Comparison of ENCODE assay signal across 8 mouse cellular contexts in genomic region chr2:156584154-156584796, GRCm38 (mm10). TPM values are rescaled to one million over a fixed set of nuclear protein-coding genes. Genes with fewer than 3 reads are reported as not detected.
DNase-seq lines count a peak whose midpoint lies in the region; ATAC-seq and TF ChIP-seq lines count a peak whose summit lies in the region.

No protein-coding gene starts in this region.

- no peaks in the 10 kb centered on the region for H3K27me3 ChIP-seq in liver, embryonic 14.5 days (ENCODE audit: control insufficient read depth, insufficient read depth, low read length)
- H3K27me3 ChIP-seq in liver, embryonic 12.5 days (replicated peaks): peaks cover 21% of the 10 kb centered on the region; the same call in 1 of the 2 replicates
- H3K27me3 ChIP-seq in MEL (ENCODE audit: control insufficient read depth in 1 of 2, insufficient read depth in 2 of 2, low read length in 2 of 2): peaks cover 0 to 8% of the 10 kb centered on the region in 2 experiments; a peak in 2 of 4 replicates
- no peaks in the 10 kb centered on the region for H3K27me3 ChIP-seq in hindbrain, embryonic 16.5 days (replicated peaks; ENCODE audit: control insufficient read depth, insufficient read depth, low read length)
- 0 out of 2 replicates have a peak, but pooled peaks cover 3% of the 10 kb centered on the region for H3K27me3 ChIP-seq in small intestine, adult 2 months (ENCODE audit: control insufficient read depth, insufficient read depth, low read length)

- 43% methylated on average over 11 of the region's 11 CpGs for WGBS in liver, embryonic 14.5 days (ENCODE audit: insufficient replicate concordance)
- 42% methylated on average over 11 of the region's 11 CpGs for WGBS in liver, embryonic 12.5 days (ENCODE audit: insufficient replicate concordance)
- 59% methylated on average over 11 of the region's 11 CpGs for WGBS in hindbrain, embryonic 16.5 days
- WGBS in small intestine, adult 2 months: 54% methylated on average over 11 of the region's 11 CpGs

- H3K9me3 ChIP-seq in liver, embryonic 14.5 days (ENCODE audit: control insufficient read depth, low read length): no peaks in the 10 kb centered on the region
- no peaks in the 10 kb centered on the region for H3K9me3 ChIP-seq in liver, embryonic 12.5 days (replicated peaks)
- no peaks in the 10 kb centered on the region for H3K9me3 ChIP-seq in MEL (replicated peaks; ENCODE audit: insufficient read depth, low read length)
- H3K9me3 ChIP-seq in hindbrain, embryonic 16.5 days (ENCODE audit: control insufficient read depth, low read length): no peaks in the 10 kb centered on the region

- peak; percentile 52 for TF ChIP-seq CTCF in liver, embryonic 14.5 days (IDR thresholded peaks at IDR 0.05; ENCODE audit: low read depth)
- peak; percentile 9 to 63 (median 56); a peak in 4 of 6 replicates for TF ChIP-seq CTCF in MEL (IDR thresholded peaks at IDR 0.05 in 2 of 3, conservative IDR thresholded peaks at IDR 0.05 in 1 of 3; ENCODE audit: control insufficient read depth in 1 of 3, insufficient read depth in 1 of 3, low read depth in 2 of 3, low read length in 3 of 3, poor library complexity in 1 of 3, severe bottlenecking in 1 of 3)
- TF ChIP-seq CTCF in small intestine, adult 2 months (IDR thresholded peaks at IDR 0.05; ENCODE audit: extremely low read depth, insufficient read length, insufficient replicate concordance, low read depth, low read length): peak; percentile 43; the same call in 1 of the 2 replicates

- no peaks in the 10 kb centered on the region for H3K4me1 ChIP-seq in liver, embryonic 14.5 days (replicated peaks; ENCODE audit: control insufficient read depth in 2 of 2, insufficient read depth in 2 of 2, low read length in 1 of 2)
- no peaks in the 10 kb centered on the region for H3K4me1 ChIP-seq in liver, embryonic 12.5 days
- no peaks in the 10 kb centered on the region for H3K4me1 ChIP-seq in MEL (ENCODE audit: control insufficient read depth in 1 of 2, insufficient read depth in 2 of 2, low read length in 2 of 2)
- H3K4me1 ChIP-seq in hindbrain, embryonic 16.5 days (ENCODE audit: control insufficient read depth, insufficient read depth, low read depth, low read length): peaks cover 12% of the 10 kb centered on the region
- no peaks in the 10 kb centered on the region for H3K4me1 ChIP-seq in small intestine, adult 2 months (ENCODE audit: control insufficient read depth, insufficient read depth, insufficient read length, low read length)

- no peak overlapping the region for H3K9ac ChIP-seq in liver, embryonic 14.5 days (replicated peaks)
- no peak overlapping the region for H3K9ac ChIP-seq in liver, embryonic 12.5 days
- no peak overlapping the region for H3K9ac ChIP-seq in MEL (ENCODE audit: control insufficient read depth, low read depth, low read length, poor library complexity, severe bottlenecking)
- no peak overlapping the region for H3K9ac ChIP-seq in hindbrain, embryonic 16.5 days (ENCODE audit: low read depth, low read length)

- H3K4me2 ChIP-seq in liver, embryonic 14.5 days (ENCODE audit: low read depth): no peak overlapping the region
- H3K4me2 ChIP-seq in liver, embryonic 12.5 days: no peak overlapping the region
- H3K4me2 ChIP-seq in hindbrain, embryonic 16.5 days (ENCODE audit: low read length): peak overlapping the region; percentile 47

- TF ChIP-seq EP300 in liver, embryonic 14.5 days (IDR thresholded peaks at IDR 0.05; ENCODE audit: low read depth): no peak
- TF ChIP-seq EP300 in MEL (IDR thresholded peaks at IDR 0.05; ENCODE audit: low read depth in 1 of 2, low read length in 2 of 2): no peak

- ATAC-seq in liver, embryonic 14.5 days (ENCODE audit: insufficient read depth): no peak
- ATAC-seq in liver, embryonic 12.5 days: no peak
- peak; percentile 35; the same call in 1 of the 2 replicates for ATAC-seq in hindbrain, embryonic 16.5 days
- ATAC-seq in megakaryocyte progenitor cell, adult 5-6 weeks (replicated peaks; ENCODE audit: poor library complexity): no peak

- TF ChIP-seq POLR2A in MEL (IDR thresholded peaks at IDR 0.05; ENCODE audit: control insufficient read depth in 1 of 2, insufficient read depth in 1 of 2, low read depth in 1 of 2, low read length in 2 of 2, poor library complexity in 1 of 2): no peak
- no peak for TF ChIP-seq POLR2A in small intestine, adult 2 months (IDR thresholded peaks at IDR 0.05; ENCODE audit: low read depth, low read length)

- no peak for DNase-seq in liver, embryonic 14.5 days (ENCODE audit: low read depth in 3 of 3, low spot score in 3 of 3)
- peak; percentile 18 for DNase-seq in MEL (ENCODE audit: low read depth, low spot score)
- DNase-seq in cerebellum, adult 9-11 months: peak; percentile 37
- no peak for DNase-seq in frontal cortex, postnatal 10 days (ENCODE audit: low spot score in 2 of 2)

- no peaks in the 10 kb centered on the region for H3K36me3 ChIP-seq in liver, embryonic 14.5 days (replicated peaks; ENCODE audit: control insufficient read depth, insufficient read depth, low read depth)
- H3K36me3 ChIP-seq in liver, embryonic 12.5 days: no peaks in the 10 kb centered on the region
- no peaks in the 10 kb centered on the region for H3K36me3 ChIP-seq in MEL (ENCODE audit: control insufficient read depth in 1 of 2, insufficient read depth in 2 of 2, low read length in 2 of 2)
- no peaks in the 10 kb centered on the region for H3K36me3 ChIP-seq in hindbrain, embryonic 16.5 days (ENCODE audit: control insufficient read depth, insufficient read depth, low read length)
- no peaks in the 10 kb centered on the region for H3K36me3 ChIP-seq in small intestine, adult 2 months (ENCODE audit: control insufficient read depth, insufficient read depth, low read length)

- peak; percentile 35 for TF ChIP-seq RAD21 in MEL (IDR thresholded peaks at IDR 0.05; ENCODE audit: low read depth, low read length)

- no peak overlapping the region for H3K27ac ChIP-seq in liver, embryonic 14.5 days
- no peak overlapping the region for H3K27ac ChIP-seq in liver, embryonic 12.5 days
- no peak overlapping the region for H3K27ac ChIP-seq in MEL (ENCODE audit: control insufficient read depth, low read depth, low read length)
- H3K27ac ChIP-seq in hindbrain, embryonic 16.5 days (ENCODE audit: low read depth, low read length): no peak overlapping the region
- no peak overlapping the region for H3K27ac ChIP-seq in small intestine, adult 2 months (ENCODE audit: insufficient read depth, low read depth, low read length)

- no peaks in the 10 kb centered on the region for H3K79me2 ChIP-seq in MEL (ENCODE audit: control insufficient read depth, insufficient read depth, low read length, poor library complexity)

- H3K4me3 ChIP-seq in liver, embryonic 14.5 days (ENCODE audit: insufficient read depth in 1 of 2, low read depth in 2 of 2, low read length in 2 of 2): no peak overlapping the region
- no peak overlapping the region for H3K4me3 ChIP-seq in liver, embryonic 12.5 days
- H3K4me3 ChIP-seq in MEL (ENCODE audit: control insufficient read depth in 1 of 2, insufficient read depth in 1 of 2, low read depth in 2 of 2, low read length in 2 of 2): no peak overlapping the region
- H3K4me3 ChIP-seq in hindbrain, embryonic 16.5 days (ENCODE audit: low read length): no peak overlapping the region
- H3K4me3 ChIP-seq in small intestine, adult 2 months (ENCODE audit: low read depth, low read length): no peak overlapping the region

TF ChIP-seq in MEL, 35 proteins besides CTCF, POLR2A, EP300 and RAD21:
- TF ChIP-seq CHD2 (IDR thresholded peaks at IDR 0.05; ENCODE audit: low read length): no peak
- TF ChIP-seq SMC3 (IDR thresholded peaks at IDR 0.05; ENCODE audit: low read depth, low read length): peak; percentile 74
- TF ChIP-seq ZC3H11A (IDR thresholded peaks at IDR 0.05; ENCODE audit: low read depth, low read length): peak; percentile 29; the same call in 1 of the 2 replicates
TF ChIP-seq in MEL: peak in this region for 2.

RNA-seq across cellular contexts. Expression of gene Dlgap4, which starts 29.2 kb away (rescaled TPM):
- 6.4 and 6.6 TPM in 2 replicates for polyA plus RNA-seq in liver, embryonic 14.5 days (2012; rRNA removed)
- 9.7 and 9.9 TPM in 2 replicates for polyA plus RNA-seq in liver, embryonic 14.5 days (2014; fragmentation: Nextera tagmentation; extraction: Ambion mirVana)
- 24.5 and 28.7 TPM in 2 replicates for polyA plus RNA-seq in liver, embryonic 12.5 days (2016; fragmentation: Nextera tagmentation; extraction: Ambion mirVana)
- 10.3 and 10.4 TPM in 2 replicates for total RNA-seq in MEL (2012; rRNA removed)
- polyA plus RNA-seq in MEL (2012; ENCODE audit: insufficient read depth in 1 of 2, insufficient read length in 2 of 2, low read depth in 1 of 2, low replicate concordance in 2 of 2, missing spikeins in 1 of 2): 10 to 100 TPM in 1 of 2 experiments, not detected in 1; 39.6 TPM
- 201 and 222 TPM in 2 replicates for polyA plus RNA-seq in hindbrain, embryonic 16.5 days (2015; fragmentation: Nextera tagmentation; extraction: Ambion mirVana)
- polyA plus RNA-seq in small intestine, adult 2 months (2012; rRNA removed): 26.0 and 47.1 TPM in 2 replicates
- 17.5 and 18.1 TPM in 2 replicates for total RNA-seq in megakaryocyte progenitor cell, adult 5-6 weeks (2015)
- 5.9 and 13.6 TPM in 2 replicates for total RNA-seq in megakaryocyte progenitor cell, adult 5-6 weeks (2017)

RNA-seq across cellular contexts. Expression of gene Aar2, which starts 36.9 kb away (rescaled TPM):
- polyA plus RNA-seq in liver, embryonic 14.5 days (2012; rRNA removed): 5.9 and 6.0 TPM in 2 replicates
- polyA plus RNA-seq in liver, embryonic 14.5 days (2014; fragmentation: Nextera tagmentation; extraction: Ambion mirVana): 13.2 and 14.2 TPM in 2 replicates
- polyA plus RNA-seq in liver, embryonic 12.5 days (2016; fragmentation: Nextera tagmentation; extraction: Ambion mirVana): 20.9 and 22.6 TPM in 2 replicates
- total RNA-seq in MEL (2012; rRNA removed): 24.2 and 28.2 TPM in 2 replicates
- 10 to 100 TPM in 1 of 2 experiments, not detected in 1; 34.1 TPM for polyA plus RNA-seq in MEL (2012; ENCODE audit: insufficient read depth in 1 of 2, insufficient read length in 2 of 2, low read depth in 1 of 2, low replicate concordance in 2 of 2, missing spikeins in 1 of 2)
- polyA plus RNA-seq in hindbrain, embryonic 16.5 days (2015; fragmentation: Nextera tagmentation; extraction: Ambion mirVana): 44.5 and 48.8 TPM in 2 replicates
- 9.5 and 16.8 TPM in 2 replicates for polyA plus RNA-seq in small intestine, adult 2 months (2012; rRNA removed)
- total RNA-seq in megakaryocyte progenitor cell, adult 5-6 weeks (2015): 9.5 and 13.4 TPM in 2 replicates
- 9.2 and 9.4 TPM in 2 replicates for total RNA-seq in megakaryocyte progenitor cell, adult 5-6 weeks (2017)

Comparison
In these comparisons a context has a peak if more than half of its experiments do, and no peak if none do; other contexts are left out.
1. DNase-seq: peak in MEL (single experiment) and cerebellum, adult 9-11 months (single experiment); none in liver, embryonic 14.5 days (0 of 3) and frontal cortex, postnatal 10 days (0 of 2).
2. Peak in every context shown above with its lines, with median percentiles within 50 percentile points of each other: CTCF ChIP-seq.